Mouse (Mus musculus) neural tube, embryonic 15.5 days (tissue): ENCODE results near the gene Kdm1b. TPM values are rescaled to one million over a fixed set of nuclear protein-coding genes. Genes with fewer than 3 reads are reported as not detected.

Experiments used
- ATAC-seq: fragments of 200-750 bp; cut with Nextera tagmentation; 2 replicates; pipeline ENCODE4 v1.8.0; 2017; ENCODE audit warnings: mild to moderate bottlenecking, moderate TSS enrichment, moderate library complexity; ENCODE audit not compliant: low FRiP score
- H3K27ac ChIP-seq: fragments of 300-500 bp; sonication (generic); replicated peaks from 2 replicates; pipeline ENCODE4 v1.5.1; 2015; ENCODE audit warnings: mild to moderate bottlenecking, inconsistent platforms
- H3K27me3 ChIP-seq: fragments of 300-500 bp; sonication (generic); replicated peaks from 2 replicates; pipeline ENCODE4 v1.6.1; 2015; ENCODE audit warnings: inconsistent platforms
- H3K36me3 ChIP-seq: fragments of 300-500 bp; sonication (generic); 2 replicates; pipeline ENCODE4 v1.6.1; 2015; ENCODE audit warnings: inconsistent platforms
- H3K4me1 ChIP-seq: fragments of 300-500 bp; sonication (generic); 2 replicates; pipeline ENCODE4 v1.6.1; 2015; ENCODE audit warnings: inconsistent platforms
- H3K4me2 ChIP-seq: fragments of 300-500 bp; sonication (generic); 2 replicates; pipeline ENCODE4 v1.6.1; 2015; ENCODE audit warnings: inconsistent platforms, mild to moderate bottlenecking, moderate library complexity
- H3K4me3 ChIP-seq: fragments of 300-500 bp; sonication (generic); replicated peaks from 2 replicates; pipeline ENCODE4 v1.5.1; 2015; ENCODE audit warnings: mild to moderate bottlenecking, inconsistent platforms
- H3K9ac ChIP-seq: fragments of 300-500 bp; sonication (generic); replicated peaks from 2 replicates; pipeline ENCODE4 v1.6.1; 2015; ENCODE audit warnings: mild to moderate bottlenecking, inconsistent platforms
- H3K9me3 ChIP-seq: fragments of 300-500 bp; sonication (generic); replicated peaks from 2 replicates; pipeline ENCODE4 v1.6.1; 2016; ENCODE audit warnings: inconsistent platforms
- WGBS: fragments of 180-500 bp; shearing (Covaris S2); methylation state at CpG from one replicate; pipeline ENCODE4 v1.1.7; 2015; ENCODE audit warnings: mixed read lengths; 5-methylcytosine and 5-hydroxymethylcytosine counted together
- polyA plus RNA-seq: library from polyadenylated mRNA; unstranded; fragments of >200 nt; fragmentation: Nextera tagmentation; extraction: Ambion mirVana; gene quantifications from 2 replicates; pipeline ENCODE4 v1.2.1, GENCODE M21; 2015

The Kdm1b gene
- polyA plus RNA-seq, 1 experiment from 2014 or later = 13.6 TPM

DNA sequence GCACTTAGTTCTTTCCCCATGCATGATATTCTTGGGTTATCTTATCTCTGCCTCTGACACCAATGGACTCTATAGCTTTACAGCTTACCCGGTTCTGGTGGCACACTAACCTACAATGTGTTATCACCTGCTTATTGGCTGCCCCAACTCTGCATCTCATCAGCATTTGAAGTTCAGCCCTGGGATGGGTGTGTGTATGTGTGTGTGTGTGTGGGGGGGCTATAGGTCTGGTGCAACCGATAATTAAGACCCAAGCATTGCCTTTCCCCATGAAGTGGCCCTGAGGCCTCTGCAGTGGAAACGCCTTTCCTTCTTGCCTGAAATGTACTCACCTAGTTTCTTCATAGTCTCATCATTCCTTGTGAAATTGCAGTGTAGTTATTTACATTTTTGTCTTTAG lies 72.7 kb downstream of the Kdm1b start:
- Histone ChIP-seq H3K27me3 (peaks cover 2% of the 10 kb centered on the region; the same call in 1 of the 2 replicates), H3K4me3 (no peak overlapping the region), H3K9me3 (no peaks in the 10 kb centered on the region), H3K36me3 (no peaks in the 10 kb centered on the region), H3K4me2 (no peak overlapping the region), H3K27ac (no peak overlapping the region), H3K9ac (no peak overlapping the region), H3K4me1 (no peaks in the 10 kb centered on the region)
- 89% methylated on average over 3 of the region's 3 CpGs for WGBS
- ATAC-seq = no peak

DNA sequence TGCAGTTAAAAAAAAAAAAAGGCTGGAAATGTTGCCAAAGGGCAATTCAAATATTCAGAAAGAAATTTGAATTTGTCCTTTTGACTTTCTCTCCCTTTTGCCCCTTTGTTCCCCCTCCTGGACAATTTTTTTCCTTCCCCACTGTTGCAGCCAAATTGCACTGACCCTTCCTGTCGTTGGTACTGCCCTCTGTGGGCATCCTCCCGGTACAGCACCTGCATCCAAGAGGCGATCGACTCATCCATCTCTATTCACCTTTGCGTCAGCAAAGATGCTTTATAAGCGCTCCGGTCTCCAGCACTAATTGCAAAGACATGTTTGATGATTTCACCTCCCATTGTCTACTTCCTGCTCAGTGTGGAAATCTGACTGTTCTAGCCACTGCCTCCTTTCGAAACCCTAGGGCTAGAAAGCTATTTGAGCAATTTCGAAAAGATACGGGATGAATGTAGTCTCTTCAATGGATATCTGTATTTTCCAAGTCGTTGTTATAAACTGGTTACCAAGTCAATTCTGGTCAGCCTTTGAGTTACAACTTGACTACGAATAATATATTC lies 78.1 kb downstream of the Kdm1b start:
- no peaks in the 10 kb centered on the region for H3K9me3 ChIP-seq
- H3K4me2 ChIP-seq = peak overlapping the region; percentile 90
- peaks cover 20% of the 10 kb centered on the region for H3K4me1 ChIP-seq
- no peak for ATAC-seq
- H3K36me3 ChIP-seq = no peaks in the 10 kb centered on the region
- no peak overlapping the region for H3K9ac ChIP-seq
- H3K27me3 ChIP-seq = peaks cover 17% of the 10 kb centered on the region; the same call in 1 of the 2 replicates
- no peak overlapping the region for H3K27ac ChIP-seq
- 35% methylated on average over 12 of the region's 12 CpGs for WGBS
- H3K4me3 ChIP-seq = peak overlapping the region; percentile 51

DNA sequence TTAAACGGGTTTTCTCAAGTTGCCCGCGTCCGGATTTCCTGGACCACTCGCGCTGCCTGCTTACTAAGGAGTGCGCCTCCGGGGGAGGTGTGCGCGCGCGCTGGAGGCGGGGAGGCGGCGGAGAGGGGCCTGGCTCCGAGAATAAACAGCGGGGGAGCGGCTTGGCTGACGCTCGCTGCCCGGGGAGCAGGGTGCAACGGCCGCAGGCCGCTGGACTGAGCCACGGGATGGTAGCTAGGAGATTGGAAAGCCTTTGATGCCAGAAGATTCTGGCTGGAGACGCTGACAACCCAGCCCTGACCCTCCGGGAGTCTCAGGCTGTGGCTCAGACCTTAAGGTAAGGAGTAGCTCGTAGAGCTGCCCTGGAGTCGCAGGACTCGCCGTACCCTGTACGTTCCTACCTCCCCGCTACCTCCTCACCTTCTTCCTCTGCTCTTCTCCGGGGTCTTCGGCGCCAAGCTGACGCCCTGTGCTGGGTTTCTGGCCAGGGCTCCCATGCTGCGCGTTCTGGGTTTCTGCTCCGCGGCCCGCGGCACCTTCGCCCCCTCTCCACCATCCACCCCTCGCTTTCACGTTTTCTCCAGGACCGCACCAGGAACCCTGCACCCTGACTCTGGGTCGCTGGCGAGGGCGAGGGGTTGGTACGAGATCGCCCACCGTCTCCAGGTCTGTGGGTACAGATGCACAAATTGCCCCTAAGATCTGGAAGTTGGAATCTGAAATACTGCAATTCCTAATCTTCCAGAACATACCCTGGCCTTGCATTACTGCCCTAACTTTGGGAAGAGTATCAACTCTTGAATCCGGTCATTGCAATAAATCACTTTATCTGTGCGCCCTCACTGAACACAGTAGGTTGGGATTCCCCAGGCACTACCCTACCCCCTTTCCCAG lies 79.5 kb downstream of the Kdm1b start, which contains the start of gene Rnf144b:
TSS of gene Rnf144b (plus strand) at position 120 of the 894 bp plus-strand sequence.
- H3K9ac ChIP-seq = peak within 1 kb of the TSS; percentile 49
- H3K4me2 ChIP-seq = peak within 1 kb of the TSS; percentile 90
- WGBS = under 1% methylated on average over 55 of the region's 55 CpGs
- peaks cover 17% of the 10 kb centered on the region; the same call in 1 of the 2 replicates for H3K27me3 ChIP-seq
- H3K9me3 ChIP-seq = no peaks in the 10 kb centered on the region
- peaks cover 20% of the 10 kb centered on the region for H3K4me1 ChIP-seq
- H3K27ac ChIP-seq = no peak within 1 kb of the TSS
- no peaks in the 10 kb centered on the region for H3K36me3 ChIP-seq
- peak within 1 kb of the TSS; percentile 51 for H3K4me3 ChIP-seq
- peak; percentile 50 for ATAC-seq

DNA sequence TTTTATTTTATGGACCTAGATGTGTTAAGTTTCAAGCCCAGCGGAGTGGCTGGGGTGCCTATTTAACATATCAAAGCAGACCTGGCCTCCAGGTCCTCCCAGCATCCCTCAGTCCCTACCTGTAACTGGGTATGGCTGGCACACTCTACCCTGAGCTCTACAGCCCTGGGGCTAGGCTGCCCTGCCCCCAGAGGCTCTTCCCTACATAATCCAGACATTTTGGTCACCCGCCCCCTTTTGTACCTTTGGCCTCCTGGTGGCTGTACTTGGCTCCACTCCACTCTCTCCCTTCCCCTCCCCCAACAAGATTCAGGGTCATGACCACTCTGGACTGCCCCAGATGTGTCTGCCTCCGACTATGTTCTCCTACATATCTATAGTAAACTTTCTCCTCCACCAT lies 81.2 kb downstream of the Kdm1b start:
- Histone ChIP-seq H3K27me3 (peaks cover 17% of the 10 kb centered on the region; the same call in 1 of the 2 replicates), H3K4me1 (peaks cover 20% of the 10 kb centered on the region), H3K27ac (no peak overlapping the region), H3K36me3 (no peaks in the 10 kb centered on the region), H3K9me3 (no peaks in the 10 kb centered on the region), H3K9ac (no peak overlapping the region), H3K4me3 (no peak overlapping the region), H3K4me2 (no peak overlapping the region)
- WGBS = 51% methylated on average over 3 of the region's 3 CpGs
- no peak for ATAC-seq

DNA sequence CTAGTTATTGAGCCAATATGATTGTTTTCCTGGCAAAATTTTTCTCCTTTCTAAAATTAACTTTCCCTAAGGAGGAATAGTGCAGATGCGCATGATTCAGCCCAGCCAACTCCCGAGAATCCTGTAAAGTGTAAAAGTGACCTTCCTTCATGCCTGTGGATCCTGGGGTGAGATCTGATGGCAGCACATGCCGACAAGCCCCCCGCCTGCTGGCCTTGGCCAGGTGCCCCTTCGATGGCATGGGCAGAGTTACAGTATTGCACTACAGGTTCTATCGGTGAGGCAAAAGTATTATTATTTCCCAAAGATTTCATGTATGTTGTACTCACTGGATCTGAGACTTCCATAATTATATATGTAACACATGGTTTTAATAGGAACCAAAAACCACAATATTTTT lies 81.7 kb downstream of the Kdm1b start:
- 86% methylated on average over 6 of the region's 6 CpGs for WGBS
- ATAC-seq = no peak
- Histone ChIP-seq H3K9ac (no peak overlapping the region), H3K4me1 (peaks cover 20% of the 10 kb centered on the region), H3K27me3 (peaks cover 17% of the 10 kb centered on the region; the same call in 1 of the 2 replicates), H3K36me3 (no peaks in the 10 kb centered on the region), H3K4me2 (no peak overlapping the region), H3K4me3 (no peak overlapping the region), H3K9me3 (no peaks in the 10 kb centered on the region), H3K27ac (no peak overlapping the region)

DNA sequence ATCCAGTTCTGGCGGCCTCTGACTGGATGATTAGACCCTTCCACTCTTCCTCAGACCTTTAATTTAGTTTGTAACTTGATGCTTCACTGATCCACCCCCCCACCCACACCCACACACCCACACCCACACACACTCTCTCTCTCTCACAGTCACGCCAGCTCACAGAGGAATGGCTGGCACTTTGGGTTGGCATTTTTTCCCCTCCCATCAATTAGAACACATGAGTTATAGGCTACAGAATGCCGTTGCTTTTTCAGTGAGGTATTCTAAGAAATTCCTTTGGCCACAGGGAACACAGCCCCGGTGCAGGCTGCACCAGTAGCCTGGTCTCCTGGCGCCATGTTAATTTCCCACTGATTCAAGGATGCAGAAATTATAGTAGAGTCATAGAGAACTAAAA lies 82.3 kb downstream of the Kdm1b start:
- no peak overlapping the region for H3K27ac ChIP-seq
- H3K9me3 ChIP-seq = no peaks in the 10 kb centered on the region
- ATAC-seq = no peak
- peaks cover 20% of the 10 kb centered on the region for H3K4me1 ChIP-seq
- 72% methylated on average over 5 of the region's 5 CpGs for WGBS
- H3K36me3 ChIP-seq = no peaks in the 10 kb centered on the region
- H3K27me3 ChIP-seq = peaks cover 17% of the 10 kb centered on the region; the same call in 1 of the 2 replicates
- H3K4me2 ChIP-seq = no peak overlapping the region
- no peak overlapping the region for H3K9ac ChIP-seq
- H3K4me3 ChIP-seq = no peak overlapping the region

DNA sequence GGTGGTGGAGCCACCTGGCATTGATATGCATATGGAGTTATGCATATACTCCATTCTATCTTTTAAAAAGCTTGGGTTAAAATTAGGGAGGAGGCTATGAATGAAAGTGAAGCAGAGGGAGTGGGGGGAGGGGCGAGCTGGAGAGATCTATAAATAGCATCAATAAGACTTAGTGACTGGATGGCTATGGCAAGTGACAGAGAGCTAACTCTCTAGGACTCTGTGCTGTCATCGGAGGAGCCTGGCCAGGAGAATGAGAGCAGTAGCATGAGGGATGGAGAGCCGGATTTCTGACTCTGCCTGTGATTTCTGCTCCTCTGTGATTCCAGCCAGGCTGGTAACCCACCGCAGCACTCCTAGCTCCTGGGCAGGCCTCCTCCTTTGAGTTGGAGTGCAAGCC lies 85.8 kb downstream of the Kdm1b start:
- H3K9me3 ChIP-seq = no peaks in the 10 kb centered on the region

DNA sequence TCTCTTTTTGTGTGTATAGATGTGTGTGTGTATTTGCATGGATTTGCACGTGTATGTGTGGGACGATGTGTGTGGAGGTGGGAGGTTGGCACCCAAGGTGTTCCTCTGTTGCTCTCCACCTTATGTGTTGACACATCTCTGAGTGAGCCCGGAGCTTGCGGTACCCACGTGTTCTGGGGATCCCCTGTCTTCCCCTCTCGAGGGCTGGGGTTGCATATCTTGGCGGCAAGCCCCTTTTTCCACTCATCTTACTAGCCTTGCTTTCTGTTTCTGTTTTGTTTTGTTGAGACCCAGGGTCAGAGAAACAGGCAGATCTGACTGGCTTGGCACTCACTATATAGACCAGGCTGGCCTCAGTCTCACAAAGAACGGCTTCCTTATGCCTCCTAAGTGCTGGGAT lies 89.8 kb downstream of the Kdm1b start:
- Histone ChIP-seq H3K27ac (no peak overlapping the region), H3K4me1 (no peaks in the 10 kb centered on the region), H3K27me3 (no peaks in the 10 kb centered on the region), H3K36me3 (no peaks in the 10 kb centered on the region), H3K4me2 (no peak overlapping the region), H3K4me3 (no peak overlapping the region), H3K9ac (no peak overlapping the region), H3K9me3 (no peaks in the 10 kb centered on the region)
- 92% methylated on average over 8 of the region's 8 CpGs for WGBS
- no peak for ATAC-seq

More for the DNA sequence above, 85.8 kb downstream of the Kdm1b start:
- no peaks in the 10 kb centered on the region for H3K4me1 ChIP-seq
- ATAC-seq = no peak
- H3K9ac ChIP-seq = no peak overlapping the region
- no peak overlapping the region for H3K27ac ChIP-seq
- 65% methylated on average over 4 of the region's 4 CpGs for WGBS
- H3K36me3 ChIP-seq = no peaks in the 10 kb centered on the region
- H3K4me3 ChIP-seq = no peak overlapping the region
- no peaks in the 10 kb centered on the region for H3K27me3 ChIP-seq
- H3K4me2 ChIP-seq = no peak overlapping the region

DNA sequence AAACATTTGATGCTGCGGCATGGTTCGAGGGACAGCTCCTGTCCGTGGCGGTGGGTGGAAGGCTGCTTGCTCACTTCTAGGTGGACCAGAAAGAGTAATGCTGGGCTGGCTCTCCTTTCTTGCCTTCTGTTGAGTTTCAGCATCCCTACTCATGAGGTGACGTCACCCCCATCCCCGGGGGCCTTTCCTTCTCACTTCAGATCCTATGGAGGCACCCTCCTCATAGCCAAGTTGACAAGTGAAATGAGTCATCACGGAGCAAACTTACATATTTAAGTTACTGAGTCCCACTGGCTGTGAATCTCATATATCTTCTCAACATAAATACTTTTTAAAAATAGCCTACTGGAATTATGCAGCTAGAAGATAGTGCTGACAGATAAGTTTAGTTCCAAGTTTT lies 91.5 kb downstream of the Kdm1b start:
- Histone ChIP-seq H3K4me2 (no peak overlapping the region), H3K4me1 (no peaks in the 10 kb centered on the region), H3K27ac (no peak overlapping the region), H3K27me3 (no peaks in the 10 kb centered on the region), H3K9ac (no peak overlapping the region), H3K4me3 (no peak overlapping the region), H3K9me3 (no peaks in the 10 kb centered on the region), H3K36me3 (no peaks in the 10 kb centered on the region)
- WGBS = 97% methylated on average over 7 of the region's 7 CpGs
- no peak for ATAC-seq

Other genes starting within 250 kb of the Kdm1b start
- 10.2 and 10.4 TPM in 2 replicates for gene Kif13a, start 113.6 kb upstream of the Kdm1b start, polyA plus RNA-seq
- 13.3 and 16.7 TPM in 2 replicates for gene Nhlrc1, start 28.6 kb upstream of the Kdm1b start, polyA plus RNA-seq
- 17.3 and 17.8 TPM in 2 replicates for gene Tpmt, start 1.2 kb downstream of the Kdm1b start, polyA plus RNA-seq
- 107 and 142 TPM in 2 replicates for gene Dek, start 62.7 kb downstream of the Kdm1b start, polyA plus RNA-seq
- gene Rnf144b, start 79.2 kb downstream of the Kdm1b start, polyA plus RNA-seq = 1.1 and 1.2 TPM in 2 replicates